In the genomic region with DNA sequence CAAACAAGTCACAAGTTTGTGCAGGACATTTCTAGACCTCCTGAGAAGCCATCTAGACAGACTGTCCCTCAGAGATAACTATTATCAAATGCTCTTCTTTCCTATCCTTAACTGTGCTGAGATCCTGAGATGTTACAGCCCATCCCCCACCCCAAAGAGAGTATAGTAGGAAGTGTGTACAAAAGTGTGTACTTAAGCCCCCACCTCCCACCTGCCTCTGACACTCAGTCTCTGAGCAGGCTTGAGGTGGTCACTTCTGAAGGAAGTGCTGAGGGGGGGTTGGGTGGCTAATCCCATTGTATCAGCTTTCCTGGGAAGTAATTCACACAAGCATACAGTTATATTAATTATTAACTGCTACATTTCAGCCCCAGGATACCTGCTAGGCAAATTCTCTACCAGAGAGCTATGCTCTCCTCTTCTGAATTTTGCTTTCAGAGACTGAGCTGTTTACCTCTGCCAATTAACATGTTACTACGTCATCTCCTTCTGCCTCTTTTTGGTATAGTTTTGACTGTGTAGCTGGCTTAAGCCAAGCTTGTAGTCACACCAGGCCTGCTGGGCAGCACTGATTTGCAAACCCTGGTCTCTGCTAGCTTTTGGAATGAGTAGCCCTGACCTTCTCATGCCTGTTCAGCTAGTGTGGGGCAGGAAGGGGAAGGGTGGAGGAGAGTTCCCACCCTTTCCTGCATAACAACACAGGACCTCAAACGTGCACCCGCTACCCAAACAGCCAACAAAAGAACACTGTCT, we compare ENCODE assay signal across 8 mouse cellular contexts.
A peak's percentile ranks its signal among the peaks of the same experiment; 100 is the strongest.
DNase-seq lines count a peak whose midpoint lies in the region; ATAC-seq lines count a peak whose summit lies in the region.

No protein-coding gene starts in this region.

- no peak for DNase-seq in hindbrain, embryonic 11.5 days (ENCODE audit: low spot score)
- peak; percentile 37 to 49 for DNase-seq in heart, postnatal 14 days
- no peak for DNase-seq in right cerebral cortex, postnatal 4 days
- no peak for DNase-seq in layer of hippocampus, postnatal 25 days (ENCODE audit: extremely low spot score in 1 of 2, low spot score in 1 of 2)

- 44% methylated on average over 3 of the region's 3 CpGs for WGBS in hindbrain, embryonic 15.5 days
- WGBS in hindbrain, embryonic 11.5 days, result 41% methylated on average over 3 of the region's 3 CpGs
- WGBS in liver, embryonic 15.5 days (ENCODE audit: insufficient replicate concordance), result 12% methylated on average over 3 of the region's 3 CpGs
- 45% methylated on average over 3 of the region's 3 CpGs for WGBS in stomach, embryonic 16.5 days

- intact Hi-C loops in heart, postnatal 14 days (cut with DNase I), result loop anchor here (2.0 to 5.0 kb wide), 2 partner anchors 192 to 402 kb away; a partner anchor contains a TSS

- no peaks in the 10 kb centered on the region for H3K36me3 ChIP-seq in hindbrain, embryonic 15.5 days
- H3K36me3 ChIP-seq in hindbrain, embryonic 11.5 days (ENCODE audit: control insufficient read depth, insufficient read depth, low read length), result no peaks in the 10 kb centered on the region
- H3K36me3 ChIP-seq in liver, embryonic 15.5 days (replicated peaks), result no peaks in the 10 kb centered on the region
- no peaks in the 10 kb centered on the region for H3K36me3 ChIP-seq in stomach, embryonic 16.5 days (ENCODE audit: control insufficient read depth, insufficient read depth, low read length)

- no peaks in the 10 kb centered on the region for H3K27me3 ChIP-seq in hindbrain, embryonic 15.5 days
- no peaks in the 10 kb centered on the region for H3K27me3 ChIP-seq in hindbrain, embryonic 11.5 days (ENCODE audit: control insufficient read depth, insufficient read depth, low read length)
- no peaks in the 10 kb centered on the region for H3K27me3 ChIP-seq in liver, embryonic 15.5 days
- H3K27me3 ChIP-seq in stomach, embryonic 16.5 days (ENCODE audit: control insufficient read depth, insufficient read depth, low read length), result no peaks in the 10 kb centered on the region

- H3K4me3 ChIP-seq in hindbrain, embryonic 15.5 days, result no peak overlapping the region
- no peak overlapping the region for H3K4me3 ChIP-seq in hindbrain, embryonic 11.5 days (ENCODE audit: low read depth, low read length)
- no peak overlapping the region for H3K4me3 ChIP-seq in liver, embryonic 15.5 days (replicated peaks)
- H3K4me3 ChIP-seq in stomach, embryonic 16.5 days (replicated peaks; ENCODE audit: low read length), result no peak overlapping the region

- no peak for ATAC-seq in hindbrain, embryonic 15.5 days (ENCODE audit: low FRiP score, low read depth)
- ATAC-seq in hindbrain, embryonic 11.5 days (ENCODE audit: low FRiP score), result no peak
- ATAC-seq in activated CD4-positive, CD25-positive, alpha-beta regulatory T cell, adult 4 months, result peak; percentile 71
- ATAC-seq in liver, embryonic 15.5 days (ENCODE audit: insufficient read depth), result peak; percentile 51
- peak; percentile 47; the same call in 1 of the 2 replicates for ATAC-seq in stomach, embryonic 16.5 days (ENCODE audit: insufficient read depth, low FRiP score)

- H3K27ac ChIP-seq in hindbrain, embryonic 15.5 days (replicated peaks), result 0 out of 2 replicates have a peak overlapping the region, but pooled peaks have one; percentile 15
- no peak overlapping the region for H3K27ac ChIP-seq in hindbrain, embryonic 11.5 days (ENCODE audit: low read depth, low read length)
- peak overlapping the region; percentile 24; the same call in 1 of the 2 replicates for H3K27ac ChIP-seq in liver, embryonic 15.5 days (replicated peaks)
- peak overlapping the region; percentile 50 for H3K27ac ChIP-seq in stomach, embryonic 16.5 days (ENCODE audit: low read length)

- H3K4me1 ChIP-seq in hindbrain, embryonic 15.5 days (replicated peaks), result peaks cover 19% of the 10 kb centered on the region
- H3K4me1 ChIP-seq in hindbrain, embryonic 11.5 days (replicated peaks; ENCODE audit: control insufficient read depth, insufficient read depth, low read length), result no peaks in the 10 kb centered on the region
- H3K4me1 ChIP-seq in liver, embryonic 15.5 days (replicated peaks), result peaks cover 15% of the 10 kb centered on the region
- peaks cover 6% of the 10 kb centered on the region for H3K4me1 ChIP-seq in stomach, embryonic 16.5 days (ENCODE audit: control insufficient read depth, insufficient read depth, low read length)

- H3K9ac ChIP-seq in hindbrain, embryonic 15.5 days, result no peak overlapping the region
- no peak overlapping the region for H3K9ac ChIP-seq in hindbrain, embryonic 11.5 days (ENCODE audit: low read depth, low read length)
- H3K9ac ChIP-seq in liver, embryonic 15.5 days, result no peak overlapping the region
- no peak overlapping the region for H3K9ac ChIP-seq in stomach, embryonic 16.5 days (ENCODE audit: low read length)

- H3K4me2 ChIP-seq in hindbrain, embryonic 15.5 days, result no peak overlapping the region
- no peak overlapping the region for H3K4me2 ChIP-seq in hindbrain, embryonic 11.5 days (replicated peaks; ENCODE audit: low read depth, low read length)
- H3K4me2 ChIP-seq in liver, embryonic 15.5 days, result peak overlapping the region; percentile 11
- H3K4me2 ChIP-seq in stomach, embryonic 16.5 days (ENCODE audit: low read depth, low read length), result no peak overlapping the region

- no peaks in the 10 kb centered on the region for H3K9me3 ChIP-seq in hindbrain, embryonic 15.5 days
- no peaks in the 10 kb centered on the region for H3K9me3 ChIP-seq in hindbrain, embryonic 11.5 days (ENCODE audit: control insufficient read depth, low read length)
- H3K9me3 ChIP-seq in liver, embryonic 15.5 days (replicated peaks), result no peaks in the 10 kb centered on the region
- H3K9me3 ChIP-seq in stomach, embryonic 16.5 days (replicated peaks; ENCODE audit: control insufficient read depth, low read length), result no peaks in the 10 kb centered on the region

Comparison
In these comparisons a context has a peak if more than half of its experiments do, and no peak if none do; other contexts are left out.
1. ATAC-seq: peak in activated CD4-positive, CD25-positive, alpha-beta regulatory T cell, adult 4 months (single experiment), liver, embryonic 15.5 days (single experiment) and stomach, embryonic 16.5 days (single experiment); none in hindbrain, embryonic 15.5 days (single experiment) and hindbrain, embryonic 11.5 days (single experiment).
2. DNase-seq: peak in heart, postnatal 14 days (2 of 2); none in hindbrain, embryonic 11.5 days (single experiment), right cerebral cortex, postnatal 4 days (single experiment) and layer of hippocampus, postnatal 25 days (0 of 2).